Mouse (Mus musculus): ENCODE measurements around the gene Pglyrp4.
"Not testable (repeated sequence)": the region's sequence is repeated elsewhere in the genome, so short reads cannot be mapped to it uniquely, and the experiment has no call there.

Gene Pglyrp4

DNA sequence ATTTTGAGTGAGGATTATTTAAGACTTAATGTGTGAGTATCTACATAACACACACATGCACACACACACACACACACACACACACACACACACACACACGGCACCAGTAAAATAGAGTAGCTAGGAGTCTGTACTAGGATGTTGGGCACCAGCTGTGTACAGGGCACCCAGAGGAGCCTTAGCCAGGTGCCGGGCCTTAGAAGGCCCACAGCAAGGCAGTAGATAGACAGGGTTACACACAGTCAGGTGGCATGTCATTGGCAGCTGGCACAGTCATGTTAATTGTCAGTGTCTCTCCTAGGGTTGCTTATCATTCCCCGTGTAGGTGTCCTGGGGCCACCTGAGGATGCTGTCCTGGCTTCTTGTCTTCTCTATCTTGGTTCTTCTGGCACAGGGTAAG, at the start of gene Pglyrp4:
TSS of gene Pglyrp4 (plus strand) at position 301 of the 400 bp plus-strand sequence.
- no peak for DNase-seq (ENCODE audit: low read depth, low spot score)

DNA sequence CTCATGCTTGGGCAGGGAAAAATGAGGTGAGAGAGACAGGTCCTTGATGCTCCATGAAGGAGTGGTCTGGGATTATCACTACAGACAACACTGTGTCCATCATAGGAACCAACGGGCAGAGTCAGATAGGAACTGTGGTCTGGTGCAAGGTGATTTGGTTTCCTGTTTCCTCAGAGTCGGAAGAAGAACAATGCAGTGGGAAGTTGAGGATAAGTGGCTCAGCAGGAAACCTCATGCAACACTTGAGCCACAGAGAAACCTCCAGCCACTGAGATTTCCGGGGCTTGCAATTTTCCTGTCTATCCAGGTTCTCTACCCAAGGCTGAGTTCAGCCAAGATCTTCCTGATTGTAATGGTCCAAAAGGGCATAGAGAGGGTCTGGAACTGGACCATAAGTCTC, 48.0 kb upstream of the Pglyrp4 start:
- no peak for DNase-seq (ENCODE audit: low read depth, low spot score)

DNA sequence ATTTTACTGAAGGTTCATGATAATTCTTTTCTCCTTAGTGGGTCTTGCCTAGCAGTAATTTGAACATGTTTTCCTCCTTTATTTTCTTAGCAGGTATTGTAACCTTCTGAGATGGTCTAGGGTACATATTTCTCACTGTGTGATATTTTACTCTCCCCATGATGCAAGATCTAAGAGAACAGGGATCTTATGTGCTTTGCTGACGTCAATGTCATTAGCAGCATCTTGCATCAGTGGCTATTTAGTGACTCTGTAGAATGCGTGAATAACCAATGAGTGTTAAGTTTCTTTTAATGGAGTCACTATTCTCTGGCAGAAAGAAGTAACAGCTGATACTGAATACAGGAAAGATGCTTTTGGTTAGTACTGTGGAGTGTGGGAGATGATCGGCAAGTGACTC, 42.8 kb upstream of the Pglyrp4 start:
- no peak for DNase-seq (ENCODE audit: low read depth, low spot score)

DNA sequence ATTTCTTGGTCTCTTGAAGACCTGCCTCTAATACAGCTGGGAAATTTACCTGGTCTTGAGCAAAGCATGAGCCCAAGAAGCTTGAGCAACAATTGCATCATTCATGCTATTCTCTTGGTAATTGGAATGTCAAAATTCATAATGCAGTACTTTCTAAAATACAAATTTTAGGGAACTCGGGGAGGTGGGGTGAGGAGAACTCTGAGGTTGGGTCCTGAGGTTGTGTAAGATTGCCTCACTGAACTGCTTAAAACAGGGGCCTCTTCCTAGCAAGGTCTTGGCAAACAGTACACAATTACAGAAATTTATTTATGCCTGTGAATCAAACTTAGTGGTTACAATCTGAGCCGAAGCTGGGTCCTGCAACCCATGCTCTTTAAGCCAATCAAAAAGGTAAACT, 39.9 kb upstream of the Pglyrp4 start:
- DNase-seq (ENCODE audit: low read depth, low spot score), result no peak

DNA sequence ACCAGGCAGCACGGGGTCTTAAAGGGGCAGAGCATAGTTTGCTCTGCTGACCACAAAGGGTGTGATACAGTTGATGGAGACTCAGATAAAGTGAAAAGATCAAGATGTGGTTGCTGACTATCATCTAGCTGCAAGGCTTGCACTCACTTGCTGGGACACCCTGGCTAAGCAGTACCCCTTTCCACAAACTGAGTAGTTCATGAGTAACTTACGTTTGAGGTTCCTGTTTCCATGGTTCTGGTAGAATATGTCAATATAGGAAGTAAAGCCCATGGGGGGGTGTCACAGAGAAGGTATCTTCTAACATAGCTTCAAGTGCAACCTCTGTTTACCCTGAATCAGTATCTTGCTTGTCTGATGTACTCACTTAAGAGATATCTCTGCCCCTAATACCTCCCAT, 33.2 kb upstream of the Pglyrp4 start:
- DNase-seq (ENCODE audit: low read depth, low spot score), result no peak

DNA sequence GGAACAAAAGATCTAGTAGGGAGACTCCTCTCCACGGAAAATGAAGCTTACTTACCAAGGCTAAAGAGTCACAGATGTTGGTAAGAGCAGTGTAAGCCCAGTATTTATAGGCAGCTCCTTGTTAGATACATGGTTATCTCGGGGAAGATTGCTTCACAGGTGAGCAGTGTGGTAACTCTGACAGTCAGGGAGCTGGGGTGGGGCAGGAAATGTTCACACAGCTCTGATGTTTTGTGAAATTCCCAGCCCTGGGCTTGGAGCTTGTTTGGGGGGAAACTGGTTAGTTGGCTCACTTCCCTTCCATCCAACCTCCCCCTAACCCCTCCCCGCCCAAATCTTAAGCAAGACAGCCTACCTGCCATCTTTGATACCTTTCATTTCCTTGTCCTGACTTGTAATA, 31.1 kb upstream of the Pglyrp4 start, which contains the start of gene S100a9:
TSS of gene S100a9 (minus strand) at position 109 of the 400 bp plus-strand sequence.
- DNase-seq (ENCODE audit: low read depth, low spot score), result no peak

DNA sequence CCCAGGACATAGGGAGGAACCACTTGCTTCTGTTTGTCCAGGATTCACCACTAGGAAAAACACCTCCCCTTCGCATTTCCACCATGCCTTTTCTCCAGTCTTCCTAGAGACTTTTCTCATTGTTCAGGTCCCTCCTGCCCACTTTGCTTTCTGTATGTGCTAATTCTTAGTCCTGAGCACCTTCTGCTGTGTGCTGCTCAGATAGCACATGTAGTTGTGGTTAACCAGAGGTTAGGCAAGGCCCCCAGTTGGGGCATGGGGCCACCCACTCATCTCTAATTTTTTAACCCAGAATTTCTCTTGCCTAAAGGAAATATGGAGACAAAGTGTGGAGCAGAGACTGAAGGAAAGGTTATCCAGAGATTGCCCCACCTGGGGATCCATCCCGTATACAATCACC, 24.5 kb upstream of the Pglyrp4 start:
- no peak for DNase-seq (ENCODE audit: low read depth, low spot score)

DNA sequence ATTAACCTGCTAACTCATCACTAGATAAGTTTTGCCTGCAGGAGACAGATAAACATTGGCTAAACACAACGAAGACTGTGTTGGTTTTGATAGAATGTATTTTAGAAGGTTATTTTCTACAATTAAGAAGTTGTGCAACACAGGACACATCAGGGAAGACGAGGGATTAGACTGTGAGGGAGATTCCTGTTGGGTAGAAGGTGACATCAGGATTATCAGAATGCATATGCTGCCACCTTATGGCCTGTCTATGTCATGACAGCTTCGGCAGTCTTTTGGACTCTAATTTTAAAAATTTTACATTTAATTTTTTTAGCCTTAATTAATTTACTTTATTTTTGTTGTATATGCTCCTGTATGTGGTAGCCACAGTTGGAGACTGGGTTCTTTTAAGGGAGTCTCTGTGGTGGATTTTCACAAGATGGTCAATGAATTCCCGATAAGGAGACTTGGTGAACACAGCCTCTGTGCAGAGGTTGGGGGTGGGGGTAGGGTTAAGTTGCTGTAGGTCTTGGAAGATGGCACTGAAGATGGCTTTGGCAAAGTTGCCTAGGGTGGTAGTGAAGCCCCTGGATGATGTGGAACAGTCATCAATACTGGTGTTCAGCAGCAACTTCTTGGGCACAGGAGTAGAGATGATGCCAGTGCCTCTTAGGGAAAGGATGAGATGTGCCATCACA, 18.0 kb upstream of the Pglyrp4 start:
- DNase-seq (ENCODE audit: low read depth, low spot score), result no peak

DNA sequence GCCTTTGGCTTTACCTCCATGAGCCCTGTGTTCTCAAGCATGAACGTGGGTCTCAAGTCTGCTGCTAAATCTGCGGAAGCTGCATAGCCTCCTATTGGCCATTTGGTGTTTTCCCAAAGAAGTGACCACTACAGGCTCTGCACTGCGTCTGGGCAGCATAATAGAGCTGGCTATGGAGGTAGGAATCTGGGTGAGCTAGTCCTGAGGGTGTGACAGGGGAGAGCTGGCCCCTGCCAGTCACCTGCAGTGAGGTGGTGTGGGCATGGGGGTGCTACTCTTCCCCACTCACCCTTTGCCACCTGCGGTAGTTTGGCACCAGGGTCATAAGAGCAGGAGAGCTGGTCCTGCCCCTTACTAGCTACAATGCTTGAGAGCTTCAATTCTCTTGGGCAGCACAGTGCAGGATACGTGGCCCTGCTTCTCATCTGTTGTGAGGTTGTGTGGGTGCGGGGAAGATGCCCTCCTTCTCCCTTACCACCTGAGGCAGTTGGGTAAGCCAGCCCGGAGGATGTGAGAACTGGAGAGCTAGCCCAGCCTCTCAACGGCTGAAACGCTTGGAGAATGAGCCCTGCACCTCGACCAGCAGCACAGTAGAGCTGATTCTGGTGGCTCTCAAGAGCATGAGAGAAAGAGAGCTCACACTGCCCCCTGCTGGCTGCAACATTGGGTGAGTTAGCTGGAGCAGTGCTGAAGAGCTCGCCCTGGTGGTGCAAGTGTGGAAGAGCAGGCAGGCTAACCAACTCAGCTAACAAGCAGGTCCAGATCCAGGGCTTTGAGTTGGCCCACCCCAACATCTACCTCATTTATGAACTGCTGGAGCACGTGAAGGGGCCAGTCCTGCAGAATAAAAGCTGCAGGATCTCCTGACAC, 16.9 kb upstream of the Pglyrp4 start:
- DNase-seq (ENCODE audit: low read depth, low spot score), result peak; percentile 56

DNA sequence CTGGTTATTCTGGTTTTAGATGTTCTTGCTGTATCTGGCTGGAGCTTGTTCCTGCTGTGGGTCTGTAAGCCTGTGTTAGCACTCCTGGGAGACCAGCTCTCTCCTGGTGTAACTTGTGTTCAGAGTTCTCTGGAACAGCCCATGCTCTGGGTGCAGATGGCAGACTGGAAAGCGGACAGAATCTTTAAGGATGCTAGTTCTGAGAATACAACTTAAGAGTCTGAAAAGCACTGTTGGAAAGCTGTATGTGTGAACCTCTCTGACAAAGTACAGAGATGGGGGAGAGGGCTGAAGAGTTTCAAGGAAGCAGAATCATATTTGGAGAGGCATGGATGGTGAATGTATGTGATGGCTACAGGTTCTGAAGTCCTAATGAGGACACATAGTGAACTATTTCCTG, 23.0 kb downstream of the Pglyrp4 start:
- no peak for DNase-seq (ENCODE audit: low read depth, low spot score)

DNA sequence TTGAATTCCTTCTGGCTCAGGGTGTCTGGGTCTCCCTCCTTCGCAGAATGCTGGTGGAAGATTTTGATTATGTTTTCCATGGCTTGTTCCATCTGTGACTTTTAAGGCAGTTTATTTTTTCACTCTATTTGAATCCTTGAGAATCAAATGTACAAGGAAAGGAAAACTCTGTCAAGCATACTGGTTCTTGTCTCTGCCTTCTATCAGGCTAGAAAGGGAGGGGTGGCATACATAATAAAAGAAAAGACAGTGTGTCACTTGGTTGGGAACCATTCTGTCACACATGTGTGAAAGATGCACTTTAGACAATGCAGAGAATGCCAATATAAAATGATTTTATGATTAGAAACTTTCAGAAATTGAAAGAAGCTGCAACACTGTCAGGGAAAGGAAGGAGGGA, 51.1 kb downstream of the Pglyrp4 start, which contains the start of gene Gm5849:
TSS of gene Gm5849 (minus strand) at position 101 of the 400 bp plus-strand sequence.
- DNase-seq (ENCODE audit: low read depth, low spot score), result not testable (repeated sequence)

Data from retina, adult 2 months (tissue).